Mouse (Mus musculus) E14TG2a.4 (cell line): ENCODE results near the gene Olfr1234.

Experiments used
- H3K27me3 ChIP-seq: 2 replicates; pipeline ENCODE4 v1.6.1; 2014; ENCODE audit warnings: low read length, control low read depth; ENCODE audit not compliant: insufficient read depth
- H3K36me3 ChIP-seq: 2 replicates; pipeline ENCODE4 v1.6.1; 2014; ENCODE audit warnings: low read length, control low read depth; ENCODE audit not compliant: insufficient read depth
- H3K4me1 ChIP-seq: replicated peaks from 2 replicates; pipeline ENCODE4 v1.6.1; 2014; ENCODE audit warnings: low read depth, low read length, control low read depth
- H3K4me3 ChIP-seq: replicated peaks from 2 replicates; pipeline ENCODE4 v1.5.1; 2014; ENCODE audit warnings: mild to moderate bottlenecking, low read length
- H3K9me3 ChIP-seq: 2 replicates; pipeline ENCODE4 v1.6.1; 2014; ENCODE audit warnings: low read length, control low read depth
- CTCF ChIP-seq: conservative IDR thresholded peaks from 2 replicates; pipeline ENCODE4 v1.5.1; 2014; ENCODE audit warnings: low read length
- NANOG ChIP-seq: IDR thresholded peaks from 2 replicates; pipeline ENCODE4 v1.6.1; 2014; ENCODE audit warnings: borderline replicate concordance, low read length, mixed read lengths
- POU5F1 ChIP-seq: IDR thresholded peaks from 2 replicates; pipeline ENCODE4 v1.6.1; 2014; ENCODE audit warnings: low read length, borderline replicate concordance

Gene Olfr1234

GRCm38 (mm10) chr2:89364765-89365164, at the start of gene Olfr1234:
Gene Olfr1234 (minus strand): TSS chr2:89364865.
- H3K4me3 ChIP-seq = no peak within 1 kb of the TSS
- H3K36me3 ChIP-seq = no peaks in the 10 kb centered on the region
- no peaks in the 10 kb centered on the region for H3K27me3 ChIP-seq
- no peaks in the 10 kb centered on the region for H3K4me1 ChIP-seq
- H3K9me3 ChIP-seq = no peaks in the 10 kb centered on the region
- no peak for TF ChIP-seq CTCF
- TF ChIP-seq POU5F1 = no peak
- no peak for TF ChIP-seq NANOG

- H3K4me1 ChIP-seq = peaks cover 8% of the 10 kb centered on the region; the same call in 1 of the 2 replicates
- no peak within 1 kb of the TSS for H3K4me3 ChIP-seq
Observed at GRCm38 (mm10) chr2:89409576-89409975, 44.9 kb upstream of the Olfr1234 start, which contains the start of gene Olfr1238. Gene Olfr1238 (minus strand): TSS chr2:89409676.

GRCm38 (mm10) chr2:89400882-89401281, 36.2 kb upstream of the Olfr1234 start:
- H3K27me3 ChIP-seq = no peaks in the 10 kb centered on the region
- peaks cover 10% of the 10 kb centered on the region for H3K9me3 ChIP-seq
- TF ChIP-seq NANOG (no peak), POU5F1 (no peak), CTCF (no peak)
- H3K4me3 ChIP-seq = no peak overlapping the region
- H3K4me1 ChIP-seq = peaks cover 11% of the 10 kb centered on the region
- no peaks in the 10 kb centered on the region for H3K36me3 ChIP-seq

More at GRCm38 (mm10) chr2:89409576-89409975, 44.9 kb upstream of the Olfr1234 start, which contains the start of gene Olfr1238:
- H3K36me3 ChIP-seq = no peaks in the 10 kb centered on the region
- no peak for TF ChIP-seq POU5F1
- no peak for TF ChIP-seq CTCF
- no peak for TF ChIP-seq NANOG
- no peaks in the 10 kb centered on the region for H3K9me3 ChIP-seq
- H3K27me3 ChIP-seq = no peaks in the 10 kb centered on the region

GRCm38 (mm10) chr2:89342298-89342697, 22.4 kb downstream of the Olfr1234 start, which contains the start of gene Olfr1233:
Gene Olfr1233 (minus strand): TSS chr2:89342398.
- Histone ChIP-seq H3K9me3 (no peaks in the 10 kb centered on the region), H3K4me1 (no peaks in the 10 kb centered on the region), H3K27me3 (no peaks in the 10 kb centered on the region), H3K4me3 (no peak within 1 kb of the TSS), H3K36me3 (no peaks in the 10 kb centered on the region)
- TF ChIP-seq CTCF (no peak), POU5F1 (no peak), NANOG (no peak)

GRCm38 (mm10) chr2:89329575-89329974, 35.1 kb downstream of the Olfr1234 start, which contains the start of gene Olfr1232:
Gene Olfr1232 (minus strand): TSS chr2:89329675.
- TF ChIP-seq NANOG (no peak), POU5F1 (no peak), CTCF (no peak)
- H3K4me3 ChIP-seq = no peak within 1 kb of the TSS

More at GRCm38 (mm10) chr2:89329575-89329974, 35.1 kb downstream of the Olfr1234 start, which contains the start of gene Olfr1232:
- no peaks in the 10 kb centered on the region for H3K27me3 ChIP-seq
- H3K4me1 ChIP-seq = no peaks in the 10 kb centered on the region
- H3K36me3 ChIP-seq = no peaks in the 10 kb centered on the region
- no peaks in the 10 kb centered on the region for H3K9me3 ChIP-seq
